Mouse (Mus musculus) lung, postnatal 0 days (tissue): ENCODE data around the gene Gnb3. TPM values are rescaled to one million over a fixed set of nuclear protein-coding genes. Genes with fewer than 3 reads are reported as not detected.

ENCODE experiments used
- ATAC-seq: fragments of 200-750 bp; cut with Nextera tagmentation; 2 replicates; pipeline ENCODE4 v1.8.0; 2017; ENCODE audit warnings: moderate library complexity
- DNase-seq: peaks from one replicate; pipeline ENCODE4 v3.0.0-alpha.2; 2016; ENCODE audit warnings: low spot score
- H3K27ac ChIP-seq: fragments of 300-500 bp; sonication (generic); 2 replicates; pipeline ENCODE4 v1.5.1; 2014; ENCODE audit warnings: antibody characterized with exemption, mild to moderate bottlenecking, low read length, mixed read lengths
- H3K27me3 ChIP-seq: fragments of 300-500 bp; sonication (generic); replicated peaks from 2 replicates; pipeline ENCODE4 v1.6.1; 2014; ENCODE audit warnings: low read length, mixed read lengths; ENCODE audit not compliant: insufficient read depth
- H3K36me3 ChIP-seq: fragments of 300-500 bp; sonication (generic); 2 replicates; pipeline ENCODE4 v1.6.1; 2014; ENCODE audit warnings: low read length, mixed read lengths; ENCODE audit not compliant: insufficient read depth
- H3K4me1 ChIP-seq: fragments of 300-500 bp; sonication (generic); 2 replicates; pipeline ENCODE4 v1.6.1; 2014; ENCODE audit warnings: antibody characterized with exemption, low read depth, low read length, mixed read lengths; ENCODE audit not compliant: insufficient read depth
- H3K4me2 ChIP-seq: fragments of 300-500 bp; sonication (generic); replicated peaks from 2 replicates; pipeline ENCODE4 v1.6.1; 2014; ENCODE audit warnings: low read depth, mild to moderate bottlenecking, low read length, moderate library complexity, mixed read lengths
- H3K4me3 ChIP-seq: fragments of 300-500 bp; sonication (generic); 2 replicates; pipeline ENCODE4 v1.5.1; 2014; ENCODE audit warnings: low read depth, low read length
- H3K9ac ChIP-seq: fragments of 300-500 bp; sonication (generic); replicated peaks from 2 replicates; pipeline ENCODE4 v1.6.1; 2014; ENCODE audit warnings: low read depth, mild to moderate bottlenecking
- H3K9me3 ChIP-seq: fragments of 300-500 bp; sonication (generic); 2 replicates; pipeline ENCODE4 v1.6.1; 2016; ENCODE audit warnings: low read length, mixed read lengths
- CTCF ChIP-seq: IDR thresholded peaks from 2 replicates; pipeline ENCODE4 v1.5.1; 2016; ENCODE audit warnings: antibody characterized with exemption, mild to moderate bottlenecking
- EP300 ChIP-seq: IDR thresholded peaks from 2 replicates; pipeline ENCODE4 v1.6.1; 2016; ENCODE audit warnings: antibody characterized with exemption, mild to moderate bottlenecking, control low read depth
- WGBS: fragments of 180-500 bp; shearing (Covaris S2); extraction: QIAGEN DNeasy Blood & Tissue Kit; methylation state at CpG from one replicate; pipeline ENCODE4 v1.1.7; 2014; 5-methylcytosine and 5-hydroxymethylcytosine counted together
- polyA plus RNA-seq: library from polyadenylated mRNA; unstranded; fragments of >200 nt; fragmentation: Nextera tagmentation; extraction: Ambion mirVana; gene quantifications from 2 replicates; pipeline ENCODE4 v1.2.1, GENCODE M21; 2015

The Gnb3 gene
- polyA plus RNA-seq, 1 experiment from 2014 or later: 0.24 TPM

DNA sequence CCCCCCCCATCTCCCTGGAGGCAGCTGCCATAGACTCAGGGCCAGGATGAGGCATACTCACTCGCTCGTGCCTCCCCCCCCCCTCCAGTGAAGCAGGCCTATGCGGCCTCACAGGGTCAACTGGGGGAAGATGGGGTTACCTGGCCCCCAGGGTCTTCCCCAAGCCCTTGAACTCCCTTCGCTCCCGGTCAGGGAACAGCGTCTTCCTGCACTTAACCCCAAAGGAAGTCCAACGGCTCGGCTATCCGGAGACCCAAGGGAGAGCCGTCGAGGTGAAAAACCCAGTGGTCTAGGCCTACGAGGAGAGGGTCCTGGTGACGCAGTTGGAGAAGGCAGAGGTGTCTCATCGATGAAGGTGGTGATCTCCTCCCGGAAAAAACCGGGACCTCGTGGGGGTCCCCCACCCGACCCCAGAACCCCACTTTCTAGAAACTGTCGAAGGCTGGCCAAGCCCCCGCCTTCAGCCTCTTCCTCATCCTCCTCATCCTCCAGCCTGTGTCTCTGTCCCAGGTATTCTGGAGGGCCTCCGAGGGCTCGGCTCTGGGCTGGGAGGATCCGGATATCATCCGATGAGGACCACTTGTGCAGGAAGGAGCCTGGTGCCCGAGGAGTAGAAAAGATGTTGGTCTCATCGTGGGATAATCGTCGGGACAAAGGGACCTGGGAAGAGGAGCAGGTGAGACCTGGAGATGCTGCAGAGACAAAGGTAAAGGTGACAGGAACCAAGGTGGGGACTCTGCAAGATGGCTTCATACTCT is 18.7 kb upstream of the Gnb3 start:
- Histone ChIP-seq H3K4me1 (0 out of 2 replicates have a peak, but pooled peaks cover 2% of the 10 kb centered on the region), H3K27ac (no peak overlapping the region), H3K9me3 (no peaks in the 10 kb centered on the region), H3K36me3 (no peaks in the 10 kb centered on the region), H3K4me3 (no peak overlapping the region), H3K27me3 (peaks cover 22% of the 10 kb centered on the region), H3K9ac (no peak overlapping the region), H3K4me2 (no peak overlapping the region)
- ATAC-seq: no peak
- DNase-seq: no peak
- TF ChIP-seq CTCF (no peak), EP300 (no peak)
- WGBS: 65% methylated on average over 25 of the region's 28 CpGs

GRCm38 (mm10) chr6:124857840-124858530 is 17.9 kb upstream of the Gnb3 start:
- Histone ChIP-seq H3K4me3 (peak overlapping the region; percentile 66), H3K27me3 (peaks cover 18% of the 10 kb centered on the region), H3K36me3 (no peaks in the 10 kb centered on the region), H3K9ac (0 out of 2 replicates have a peak overlapping the region, but pooled peaks have one; percentile 58), H3K27ac (no peak overlapping the region), H3K9me3 (no peaks in the 10 kb centered on the region), H3K4me1 (no peaks in the 10 kb centered on the region), H3K4me2 (peak overlapping the region; percentile 98)
- DNase-seq (no peak), ATAC-seq (no peak)
- 21% methylated on average over 26 of the region's 26 CpGs for WGBS
- TF ChIP-seq CTCF (no peak), EP300 (no peak)

GRCm38 (mm10) chr6:124856916-124857839 is 17.1 kb upstream of the Gnb3 start, which contains the start of gene P3h3:
Gene P3h3 (minus strand): TSS chr6:124857752.
- H3K4me2 ChIP-seq: peak within 1 kb of the TSS; percentile 98
- WGBS: 1% methylated on average over 61 of the region's 86 CpGs
- H3K27me3 ChIP-seq: peaks cover 12% of the 10 kb centered on the region; the same call in 1 of the 2 replicates
- H3K4me3 ChIP-seq: peak within 1 kb of the TSS; percentile 66
- no peaks in the 10 kb centered on the region for H3K9me3 ChIP-seq
- no peak for TF ChIP-seq EP300
- peak; percentile 76 for TF ChIP-seq CTCF
- ATAC-seq (peak; percentile 79), DNase-seq (peak; percentile 80)
- peak within 1 kb of the TSS; percentile 59 for H3K27ac ChIP-seq
- H3K36me3 ChIP-seq: no peaks in the 10 kb centered on the region
- no peaks in the 10 kb centered on the region for H3K4me1 ChIP-seq
- peak within 1 kb of the TSS; percentile 58 for H3K9ac ChIP-seq

DNA sequence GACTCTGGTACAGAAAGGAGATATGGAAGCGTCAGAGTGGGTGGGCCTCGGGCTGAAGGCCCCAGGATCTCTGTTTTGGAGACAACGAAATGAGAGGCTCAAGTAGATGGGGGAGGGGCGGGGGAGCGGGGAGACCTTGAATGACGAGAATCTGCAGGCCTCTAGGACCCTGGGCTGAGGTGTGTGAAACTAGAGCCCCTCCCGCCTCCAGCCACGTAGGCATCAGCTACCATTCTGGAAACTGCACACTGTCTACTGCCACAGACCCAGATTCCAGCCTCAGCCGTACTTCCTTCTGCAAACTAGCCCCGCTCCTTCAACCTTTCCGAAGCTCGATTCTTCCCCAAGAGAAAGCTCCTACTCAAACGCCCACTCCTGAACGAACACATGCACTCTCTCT is 16.2 kb upstream of the Gnb3 start:
- ATAC-seq (no peak), DNase-seq (no peak)
- 13% methylated on average over 14 of the region's 14 CpGs for WGBS
- H3K9me3 ChIP-seq: no peaks in the 10 kb centered on the region
- no peak overlapping the region for H3K27ac ChIP-seq
- H3K4me3 ChIP-seq: 0 out of 2 replicates have a peak overlapping the region, but pooled peaks have one; percentile 66
- no peak overlapping the region for H3K9ac ChIP-seq
- H3K36me3 ChIP-seq: no peaks in the 10 kb centered on the region
- TF ChIP-seq CTCF (no peak), EP300 (no peak)
- peaks cover 9% of the 10 kb centered on the region; the same call in 1 of the 2 replicates for H3K27me3 ChIP-seq
- no peaks in the 10 kb centered on the region for H3K4me1 ChIP-seq
- H3K4me2 ChIP-seq: peak overlapping the region; percentile 98

DNA sequence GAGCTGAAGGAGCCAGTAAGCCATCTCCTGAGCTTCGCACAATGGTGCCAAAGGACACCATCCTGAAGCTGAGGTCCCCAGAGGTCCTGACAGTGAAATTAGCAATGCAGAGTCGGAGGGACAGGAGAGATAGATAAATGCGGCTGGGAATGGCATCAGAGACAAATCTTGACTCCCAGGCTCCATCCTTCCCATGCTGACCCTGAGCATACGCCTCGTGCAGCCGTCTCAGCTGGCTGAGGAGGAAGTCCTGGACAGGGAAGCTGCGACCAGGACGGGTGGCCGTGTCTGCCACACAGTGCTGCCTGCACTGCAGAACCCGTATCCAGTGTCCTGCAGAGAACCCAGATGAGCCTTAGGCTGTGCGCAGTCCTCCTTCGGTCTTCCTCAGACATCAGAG is 14.6 kb upstream of the Gnb3 start:
- Histone ChIP-seq H3K36me3 (no peaks in the 10 kb centered on the region), H3K4me2 (no peak overlapping the region), H3K4me3 (no peak overlapping the region), H3K4me1 (no peaks in the 10 kb centered on the region), H3K9ac (no peak overlapping the region), H3K27ac (no peak overlapping the region), H3K9me3 (no peaks in the 10 kb centered on the region), H3K27me3 (peaks cover 9% of the 10 kb centered on the region; the same call in 1 of the 2 replicates)
- TF ChIP-seq EP300 (no peak), CTCF (no peak)
- WGBS: 65% methylated on average over 12 of the region's 12 CpGs
- ATAC-seq (no peak), DNase-seq (no peak)
